Mouse (Mus musculus): Measurements from ENCODE around the gene Myo10.

The Myo10 gene

GRCm38 (mm10) chr15:25651820-25652219, 29.5 kb downstream of the Myo10 start:
- no peak for DNase-seq (ENCODE audit: low spot score in 2 of 2)

GRCm38 (mm10) chr15:25652368-25652767, 30.0 kb downstream of the Myo10 start:
- no peak for DNase-seq (ENCODE audit: low spot score in 2 of 2)

GRCm38 (mm10) chr15:25652933-25653332, 30.6 kb downstream of the Myo10 start:
- no peak for DNase-seq (ENCODE audit: low spot score in 2 of 2)

- no peak for DNase-seq (ENCODE audit: low spot score in 2 of 2)
These were observed 31.4 kb downstream of the Myo10 start for GRCm38 (mm10) chr15:25653680-25654079.

- no peak for DNase-seq (ENCODE audit: low spot score in 2 of 2)
These were observed 40.7 kb downstream of the Myo10 start for GRCm38 (mm10) chr15:25662833-25663519.

- no peak for DNase-seq (ENCODE audit: low spot score in 2 of 2)
These were observed 47.2 kb downstream of the Myo10 start for GRCm38 (mm10) chr15:25669283-25670247.

- no peak for DNase-seq (ENCODE audit: low spot score in 2 of 2)
These were observed 51.1 kb downstream of the Myo10 start for GRCm38 (mm10) chr15:25673231-25673980.

GRCm38 (mm10) chr15:25674099-25674931, 52.0 kb downstream of the Myo10 start:
- no peak for DNase-seq (ENCODE audit: low spot score in 2 of 2)

- DNase-seq (ENCODE audit: low spot score in 2 of 2) = peak in 1 of 2 experiments; percentile 16
These were observed 52.6 kb downstream of the Myo10 start for GRCm38 (mm10) chr15:25674932-25675250.

GRCm38 (mm10) chr15:25675359-25675758, 53.0 kb downstream of the Myo10 start:
- no peak for DNase-seq (ENCODE audit: low spot score in 2 of 2)

- DNase-seq (ENCODE audit: low spot score in 2 of 2) = peak; percentile 18 to 22
These were observed 53.9 kb downstream of the Myo10 start for GRCm38 (mm10) chr15:25676056-25676785.

GRCm38 (mm10) chr15:25679081-25679480, 56.8 kb downstream of the Myo10 start:
- no peak for DNase-seq (ENCODE audit: low spot score in 2 of 2)

GRCm38 (mm10) chr15:25679616-25680015, 57.3 kb downstream of the Myo10 start:
- DNase-seq (ENCODE audit: low spot score in 2 of 2) = no peak

- DNase-seq (ENCODE audit: low spot score in 2 of 2) = no peak
These were observed 58.0 kb downstream of the Myo10 start for GRCm38 (mm10) chr15:25680269-25680818.

- DNase-seq (ENCODE audit: low spot score in 2 of 2) = no peak
These were observed 60.7 kb downstream of the Myo10 start for GRCm38 (mm10) chr15:25682953-25683507.

- no peak for DNase-seq (ENCODE audit: low spot score in 2 of 2)
These were observed 62.9 kb downstream of the Myo10 start for GRCm38 (mm10) chr15:25685186-25685585.

GRCm38 (mm10) chr15:25688424-25689283, 66.3 kb downstream of the Myo10 start:
- no peak for DNase-seq (ENCODE audit: low spot score in 2 of 2)

GRCm38 (mm10) chr15:25689477-25689876, 67.2 kb downstream of the Myo10 start:
- no peak for DNase-seq (ENCODE audit: low spot score in 2 of 2)

Data from frontal cortex, postnatal 14 days (tissue).